Mouse (Mus musculus) layer of hippocampus, adult 8-10 months (tissue): ENCODE results near the gene Rad9b. TPM values are rescaled to one million over a fixed set of nuclear protein-coding genes. Genes with fewer than 3 reads are reported as not detected.
"Not testable (repeated sequence)": the region's sequence is repeated elsewhere in the genome, so short reads cannot be mapped to it uniquely, and the experiment has no call there.

ENCODE experiments used
- DNase-seq, 2 experiments: peaks; one replicate each; pipeline ENCODE4 v3.0.0; 2022; ENCODE audit warnings: low spot score in 2 of 2
- total RNA-seq, 4 experiments: library from RNA; stranded (reverse); gene quantifications; 2 replicates each; pipeline ENCODE4 v1.2.4; 2022

Rad9b gene
- total RNA-seq, 4 experiments from 2014 or later = 3.2 to 5.0 (median 4.1) TPM

- DNase-seq = no peak
Observed at GRCm38 (mm10) chr5:122371591-122372191, 17.7 kb upstream of the Rad9b start, which contains the start of gene Gpn3. Gene Gpn3 (plus strand): TSS chr5:122371876.

- DNase-seq = no peak
Observed at GRCm38 (mm10) chr5:122354492-122355067, 547 bp upstream of the Rad9b start.

GRCm38 (mm10) chr5:122345777-122346176, 8.3 kb downstream of the Rad9b start:
- DNase-seq = no peak

GRCm38 (mm10) chr5:122344260-122344659, 9.8 kb downstream of the Rad9b start:
- DNase-seq = peak in 1 of 2 experiments; percentile 65

GRCm38 (mm10) chr5:122343768-122344167, 10.3 kb downstream of the Rad9b start:
- DNase-seq = no peak

- no peak for DNase-seq
Observed at GRCm38 (mm10) chr5:122342874-122343273, 11.2 kb downstream of the Rad9b start.

GRCm38 (mm10) chr5:122336554-122337294, 17.3 kb downstream of the Rad9b start:
- no peak for DNase-seq

GRCm38 (mm10) chr5:122334682-122335081, 19.4 kb downstream of the Rad9b start:
- no peak for DNase-seq

- DNase-seq = no peak
Observed at GRCm38 (mm10) chr5:122330269-122330668, 23.8 kb downstream of the Rad9b start.

- no peak for DNase-seq
Observed at GRCm38 (mm10) chr5:122327283-122327682, 26.8 kb downstream of the Rad9b start.

- DNase-seq = no peak
Observed at GRCm38 (mm10) chr5:122325477-122325876, 28.6 kb downstream of the Rad9b start.

- peak; percentile 76 to 83 for DNase-seq
Observed at GRCm38 (mm10) chr5:122324608-122325431, 29.2 kb downstream of the Rad9b start.

- DNase-seq = no peak
Observed at GRCm38 (mm10) chr5:122323523-122323922, 30.5 kb downstream of the Rad9b start.

GRCm38 (mm10) chr5:122320205-122320781, 33.7 kb downstream of the Rad9b start:
- DNase-seq = no peak

- DNase-seq = no peak
Observed at GRCm38 (mm10) chr5:122319474-122320204, 34.4 kb downstream of the Rad9b start.

- DNase-seq = not testable (repeated sequence)
Observed at GRCm38 (mm10) chr5:122318976-122319375, 35.1 kb downstream of the Rad9b start.

GRCm38 (mm10) chr5:122318100-122318499, 35.9 kb downstream of the Rad9b start:
- no peak for DNase-seq

GRCm38 (mm10) chr5:122317329-122318045, 36.5 kb downstream of the Rad9b start:
- no peak for DNase-seq

GRCm38 (mm10) chr5:122314966-122315667, 38.9 kb downstream of the Rad9b start:
- DNase-seq = peak; percentile 89 to 92
